Mouse (Mus musculus): ENCODE measurements at regions not wholly inside any gene's neighbourhood (a gene's known extent, or its start where the extent isn't known, plus 50 kb on each side); places are given as distances from the start of the nearest gene placed in this dataset.

DNA sequence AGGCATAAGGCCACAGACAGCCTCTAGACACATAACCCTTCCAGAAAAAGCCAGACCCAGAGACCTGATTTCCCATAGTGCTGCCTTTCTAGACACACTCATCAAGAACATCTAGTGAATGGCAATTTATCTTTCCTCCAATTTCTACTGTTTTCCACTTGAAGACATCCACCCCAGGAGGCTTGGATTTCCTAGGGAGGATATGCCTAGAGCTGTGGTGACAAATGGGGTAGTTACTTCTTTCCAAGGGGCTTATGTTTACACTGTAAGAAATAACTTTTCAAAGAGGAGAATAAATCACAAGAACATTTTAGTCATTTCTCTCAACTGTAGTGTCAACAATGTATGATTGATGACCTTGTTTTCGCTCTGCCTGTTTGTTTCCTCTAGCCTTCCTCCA, 124.2 kb upstream of the St6gal2 start:
- Histone ChIP-seq H3K9ac (replicated peaks; ENCODE audit: low read length, poor library complexity, severe bottlenecking) (no peak overlapping the region), H3K27me3 (ENCODE audit: insufficient read depth, low read length) (no peaks in the 10 kb centered on the region), H3K27ac (ENCODE audit: low read depth, low read length) (no peak overlapping the region), H3K4me3 (ENCODE audit: low read depth, low read length) (no peak overlapping the region), H3K36me3 (ENCODE audit: insufficient read depth, low read length) (no peaks in the 10 kb centered on the region), H3K9me3 (ENCODE audit: low read length) (no peaks in the 10 kb centered on the region), H3K4me2 (ENCODE audit: low read depth, low read length, poor library complexity, severe bottlenecking) (no peak overlapping the region), H3K4me1 (ENCODE audit: insufficient read depth, low read length) (no peaks in the 10 kb centered on the region)
- DNase-seq (ENCODE audit: low spot score): peak; percentile 3
- no peak for TF ChIP-seq CTCF (IDR thresholded peaks at IDR 0.05)
- WGBS: 89% methylated on average over 1 of the region's 1 CpGs
- no peak for ATAC-seq (ENCODE audit: low FRiP score)

DNA sequence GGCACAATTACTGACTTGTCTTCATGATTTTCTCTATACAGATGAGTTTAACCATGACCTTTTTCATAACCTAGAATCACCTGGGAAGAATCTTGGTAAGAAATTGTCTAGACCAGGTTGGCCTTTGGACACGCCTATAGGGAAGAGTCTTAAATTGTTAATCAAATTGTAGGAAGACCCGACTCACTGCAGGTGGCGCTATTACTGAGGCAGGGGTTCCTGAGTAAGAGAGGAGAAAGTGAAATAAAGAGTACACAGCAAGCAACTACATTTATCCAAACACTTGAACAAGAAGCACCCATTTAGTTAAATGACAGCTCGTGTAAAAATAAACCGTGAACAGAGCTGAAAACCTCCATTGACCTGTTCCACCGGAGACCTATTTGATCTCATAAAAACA, 85.9 kb upstream of the St6gal2 start:
- 88% methylated on average over 6 of the region's 6 CpGs for WGBS
- Histone ChIP-seq H3K4me1 (ENCODE audit: insufficient read depth, low read length) (no peaks in the 10 kb centered on the region), H3K9me3 (ENCODE audit: low read length) (no peaks in the 10 kb centered on the region), H3K4me3 (ENCODE audit: low read depth, low read length) (no peak overlapping the region), H3K4me2 (ENCODE audit: low read depth, low read length, poor library complexity, severe bottlenecking) (no peak overlapping the region), H3K9ac (replicated peaks; ENCODE audit: low read length, poor library complexity, severe bottlenecking) (no peak overlapping the region), H3K27ac (ENCODE audit: low read depth, low read length) (no peak overlapping the region), H3K27me3 (ENCODE audit: insufficient read depth, low read length) (no peaks in the 10 kb centered on the region), H3K36me3 (ENCODE audit: insufficient read depth, low read length) (no peaks in the 10 kb centered on the region)
- DNase-seq (ENCODE audit: low spot score) (no peak), ATAC-seq (ENCODE audit: low FRiP score) (no peak)
- TF ChIP-seq CTCF (IDR thresholded peaks at IDR 0.05): no peak

GRCm38 (mm10) chr17:55367064-55367463, 78.1 kb upstream of the St6gal2 start:
- H3K9ac ChIP-seq (replicated peaks; ENCODE audit: low read length, poor library complexity, severe bottlenecking): no peak overlapping the region
- no peaks in the 10 kb centered on the region for H3K36me3 ChIP-seq (ENCODE audit: insufficient read depth, low read length)
- ATAC-seq (ENCODE audit: low FRiP score) (peak; percentile 61), DNase-seq (ENCODE audit: low spot score) (no peak)
- H3K4me3 ChIP-seq (ENCODE audit: low read depth, low read length): no peak overlapping the region
- 77% methylated on average over 1 of the region's 1 CpGs for WGBS
- no peaks in the 10 kb centered on the region for H3K27me3 ChIP-seq (ENCODE audit: insufficient read depth, low read length)
- no peak overlapping the region for H3K4me2 ChIP-seq (ENCODE audit: low read depth, low read length, poor library complexity, severe bottlenecking)
- H3K27ac ChIP-seq (ENCODE audit: low read depth, low read length): peak overlapping the region; percentile 82
- peaks cover 5% of the 10 kb centered on the region; the same call in 1 of the 2 replicates for H3K4me1 ChIP-seq (ENCODE audit: insufficient read depth, low read length)
- no peaks in the 10 kb centered on the region for H3K9me3 ChIP-seq (ENCODE audit: low read length)
- no peak for TF ChIP-seq CTCF (IDR thresholded peaks at IDR 0.05)

DNA sequence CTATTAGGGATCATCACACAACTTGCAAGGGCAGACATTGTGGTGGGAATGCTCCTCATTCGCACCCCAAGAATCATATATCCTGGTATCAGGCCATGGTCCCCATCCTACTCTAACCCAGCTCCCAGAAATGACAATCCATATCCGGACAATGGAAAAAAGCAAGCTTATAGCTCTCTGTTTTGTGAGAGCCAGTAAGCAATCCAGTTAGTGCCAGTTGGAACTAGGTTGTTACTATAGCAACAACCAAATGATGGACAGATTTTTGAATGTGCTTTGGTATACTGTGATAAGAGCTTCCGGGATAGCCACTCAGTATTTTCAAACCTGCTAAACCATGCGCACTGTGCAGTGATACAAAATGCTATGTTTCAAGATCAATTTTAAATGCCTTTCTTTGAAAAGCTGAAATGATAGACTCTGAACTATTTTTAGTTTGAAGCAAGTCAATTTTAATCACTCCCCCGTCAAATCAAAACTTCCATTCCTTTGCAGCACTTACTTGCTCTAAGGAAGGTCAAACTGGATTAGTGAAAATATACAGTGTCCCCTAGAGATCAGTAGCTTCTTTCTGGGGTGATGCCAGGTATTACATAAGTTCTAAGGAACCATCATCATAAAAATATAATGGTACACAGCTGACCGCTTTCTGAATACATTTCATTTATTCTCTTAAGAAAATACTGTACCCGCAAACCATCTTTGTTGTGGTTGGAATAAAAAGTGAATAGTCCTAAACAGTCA, 77.5 kb upstream of the St6gal2 start:
- Histone ChIP-seq H3K4me2 (ENCODE audit: low read depth, low read length, poor library complexity, severe bottlenecking) (no peak overlapping the region), H3K9ac (replicated peaks; ENCODE audit: low read length, poor library complexity, severe bottlenecking) (no peak overlapping the region), H3K36me3 (ENCODE audit: insufficient read depth, low read length) (no peaks in the 10 kb centered on the region), H3K4me1 (ENCODE audit: insufficient read depth, low read length) (peaks cover 5% of the 10 kb centered on the region; the same call in 1 of the 2 replicates), H3K27ac (ENCODE audit: low read depth, low read length) (peak overlapping the region; percentile 82), H3K4me3 (ENCODE audit: low read depth, low read length) (no peak overlapping the region), H3K9me3 (ENCODE audit: low read length) (no peaks in the 10 kb centered on the region), H3K27me3 (ENCODE audit: insufficient read depth, low read length) (no peaks in the 10 kb centered on the region)
- DNase-seq (ENCODE audit: low spot score): peak; percentile 74
- 50% methylated on average over 7 of the region's 7 CpGs for WGBS
- TF ChIP-seq CTCF (IDR thresholded peaks at IDR 0.05): no peak
- ATAC-seq (ENCODE audit: low FRiP score): peak; percentile 97
